Mouse (Mus musculus) brain, embryonic 14.5 days (tissue): Measurements from ENCODE around the gene Msi1.

ENCODE experiments used
- CTCF ChIP-seq: fragments of 200-500 bp; IDR thresholded peaks from 2 replicates; pipeline ENCODE4 v1.5.1; 2012; ENCODE audit warnings: inconsistent platforms, mild to moderate bottlenecking, moderate library complexity, borderline replicate concordance; ENCODE audit not compliant: insufficient read depth, insufficient read length; ENCODE audit errors: extremely low read depth
- POLR2A ChIP-seq: fragments of 200-500 bp; IDR thresholded peaks from 2 replicates; pipeline ENCODE4 v1.6.1; 2012; ENCODE audit warnings: mild to moderate bottlenecking, inconsistent platforms, borderline replicate concordance; ENCODE audit not compliant: poor library complexity, insufficient read depth, insufficient read length, severe bottlenecking; ENCODE audit errors: extremely low read depth

DNA sequence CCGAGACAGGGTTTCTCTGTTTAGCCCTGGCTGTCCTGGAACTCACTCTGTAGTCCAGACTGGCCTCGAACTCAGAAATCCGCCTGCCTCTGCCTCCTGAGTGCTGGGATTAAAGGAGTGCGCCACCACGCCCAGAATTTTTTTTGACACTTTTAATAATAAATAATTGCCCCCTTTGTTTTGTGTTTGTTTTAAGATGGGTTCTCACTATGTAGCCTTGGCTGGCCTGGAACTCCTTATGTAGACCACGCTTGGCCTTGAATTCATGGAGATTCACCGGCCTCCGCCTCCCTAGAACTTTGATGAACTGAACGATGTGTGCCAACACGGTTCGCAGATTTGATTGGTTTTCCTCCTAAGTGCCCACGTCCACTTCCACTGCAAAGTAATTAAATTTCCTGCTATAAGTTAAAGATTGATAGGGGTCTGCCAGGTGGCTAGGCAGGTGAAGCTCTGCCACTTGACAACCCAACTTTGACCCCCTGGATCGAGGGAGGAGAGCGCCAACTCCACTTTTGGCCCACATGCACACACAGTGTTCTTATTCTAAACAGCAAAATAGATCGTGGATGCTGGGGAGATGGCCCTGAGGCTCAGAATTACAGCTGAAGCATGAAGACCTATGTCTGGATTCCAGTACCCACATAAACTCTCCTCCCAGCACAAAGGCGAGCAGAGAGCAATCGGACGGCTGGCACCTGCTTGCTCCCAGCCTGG lies 56.2 kb downstream of the Msi1 start:
- no peak for TF ChIP-seq CTCF
- no peak for TF ChIP-seq POLR2A
